Mouse (Mus musculus): ENCODE results near the gene Sdccag8. TPM values are rescaled to one million over a fixed set of nuclear protein-coding genes. Genes with fewer than 3 reads are reported as not detected.
"Not testable (repeated sequence)": the region's sequence is repeated elsewhere in the genome, so short reads cannot be mapped to it uniquely, and the experiment has no call there.

Gene Sdccag8
- total RNA-seq, 4 experiments from 2014 or later = 9.7 to 20.9 (median 12.7) TPM

GRCm38 (mm10) chr1:176879614-176880013 lies 65.2 kb downstream of the Sdccag8 start:
- DNase-seq = no peak

GRCm38 (mm10) chr1:176880101-176880500 lies 65.6 kb downstream of the Sdccag8 start:
- no peak for DNase-seq

- DNase-seq = no peak
Observed at GRCm38 (mm10) chr1:176880943-176881342, 66.5 kb downstream of the Sdccag8 start.

- DNase-seq = no peak
Observed at GRCm38 (mm10) chr1:176885207-176885933, 70.9 kb downstream of the Sdccag8 start.

GRCm38 (mm10) chr1:176886002-176886401 lies 71.5 kb downstream of the Sdccag8 start:
- DNase-seq = no peak

GRCm38 (mm10) chr1:176903741-176904140 lies 89.3 kb downstream of the Sdccag8 start:
- DNase-seq = no peak

- no peak for DNase-seq
Observed at GRCm38 (mm10) chr1:176915946-176916345, 101.5 kb downstream of the Sdccag8 start.

GRCm38 (mm10) chr1:176919486-176919885 lies 105.0 kb downstream of the Sdccag8 start:
- no peak for DNase-seq

GRCm38 (mm10) chr1:176922842-176923241 lies 108.4 kb downstream of the Sdccag8 start:
- no peak for DNase-seq

- no peak for DNase-seq
Observed at GRCm38 (mm10) chr1:176926009-176926408, 111.5 kb downstream of the Sdccag8 start.

- no peak for DNase-seq
Observed at GRCm38 (mm10) chr1:176927312-176927711, 112.9 kb downstream of the Sdccag8 start.

- DNase-seq = no peak
Observed at GRCm38 (mm10) chr1:176929710-176930109, 115.2 kb downstream of the Sdccag8 start.

GRCm38 (mm10) chr1:176930574-176930973 lies 116.1 kb downstream of the Sdccag8 start:
- no peak for DNase-seq

GRCm38 (mm10) chr1:176930981-176931500 lies 116.6 kb downstream of the Sdccag8 start:
- no peak for DNase-seq

GRCm38 (mm10) chr1:176931511-176931910 lies 117.1 kb downstream of the Sdccag8 start:
- no peak for DNase-seq

GRCm38 (mm10) chr1:176932320-176932950 lies 118.0 kb downstream of the Sdccag8 start:
- no peak for DNase-seq

- DNase-seq = no peak
Observed at GRCm38 (mm10) chr1:176933319-176933718, 118.9 kb downstream of the Sdccag8 start.

GRCm38 (mm10) chr1:176934043-176934762 lies 119.7 kb downstream of the Sdccag8 start:
- peak; percentile 31 for DNase-seq

- no peak for DNase-seq
Observed at GRCm38 (mm10) chr1:176939901-176940341, 125.5 kb downstream of the Sdccag8 start.

GRCm38 (mm10) chr1:176941286-176941990 lies 127.0 kb downstream of the Sdccag8 start:
- DNase-seq = not testable (repeated sequence)

- peak; percentile 17 for DNase-seq
Observed at GRCm38 (mm10) chr1:176943126-176943525, 128.7 kb downstream of the Sdccag8 start.

GRCm38 (mm10) chr1:176943987-176944386 lies 129.5 kb downstream of the Sdccag8 start:
- DNase-seq = no peak
